Mouse (Mus musculus) CH12.LX (cell line): ENCODE results near the gene Fam172a. TPM values are rescaled to one million over a fixed set of nuclear protein-coding genes. Genes with fewer than 3 reads are reported as not detected.
A peak's percentile ranks its signal among the peaks of the same experiment; 100 is the strongest.

Source experiments
- DNase-seq: peaks from one replicate; pipeline ENCODE4 v3.0.0-alpha.2; 2013; ENCODE audit errors: extremely low read depth
- H3K27ac ChIP-seq: 2 replicates; pipeline ENCODE4 v1.5.1; 2012; ENCODE audit warnings: low read depth, mild to moderate bottlenecking, control low read depth, moderate library complexity; ENCODE audit not compliant: insufficient read depth
- H3K27me3 ChIP-seq: replicated peaks from 2 replicates; pipeline ENCODE3; 2012; ENCODE audit warnings: inconsistent platforms
- H3K36me3 ChIP-seq, 2 experiments: replicated peaks in 1 of 2; 2 replicates each; pipeline versions ENCODE3 to v1.6.1; 2012; ENCODE audit warnings: inconsistent platforms in 1 of 2, low read length in 1 of 2, mild to moderate bottlenecking in 1 of 2, mixed read lengths in 1 of 2, moderate library complexity in 1 of 2; ENCODE audit not compliant: control insufficient read depth in 1 of 2, insufficient read depth in 1 of 2
- H3K4me1 ChIP-seq, 2 experiments: 2 replicates each; pipeline ENCODE4 v1.6.1; 2012; ENCODE audit warnings: inconsistent platforms in 1 of 2, moderate library complexity in 1 of 2; ENCODE audit not compliant: insufficient read depth in 2 of 2, control insufficient read depth in 1 of 2
- H3K4me2 ChIP-seq: 2 replicates; pipeline ENCODE4 v1.6.1; 2012; ENCODE audit warnings: low read depth, mild to moderate bottlenecking, control low read depth; ENCODE audit not compliant: poor library complexity, insufficient read depth, severe bottlenecking
- H3K4me3 ChIP-seq, 3 experiments: fragments of 150-350 bp in 1 of 3; sonication (generic) in 1 of 3; replicated peaks in 1 of 3; 2 replicates each; pipeline versions ENCODE3 to v1.5.1; 2011 to 2012; ENCODE audit warnings: low read depth in 2 of 3, low read length in 2 of 3, mild to moderate bottlenecking in 2 of 3, moderate library complexity in 2 of 3, control low read depth in 1 of 3, improper control_type of control experiment in 1 of 3, inconsistent platforms in 1 of 3, mixed read lengths in 1 of 3; ENCODE audit not compliant: poor library complexity in 1 of 3
- H3K79me2 ChIP-seq: replicated peaks from 2 replicates; pipeline ENCODE4 v1.6.1; 2012; ENCODE audit warnings: mild to moderate bottlenecking, moderate library complexity; ENCODE audit not compliant: control insufficient read depth, poor library complexity, insufficient read depth, severe bottlenecking; ENCODE audit errors: extremely low read depth
- H3K9ac ChIP-seq: 2 replicates; pipeline ENCODE4 v1.6.1; 2012; ENCODE audit warnings: low read depth, mild to moderate bottlenecking, control low read depth, moderate library complexity; ENCODE audit not compliant: insufficient read depth
- H3K9me3 ChIP-seq: replicated peaks from 2 replicates; pipeline ENCODE3; 2012; ENCODE audit warnings: low read length, inconsistent platforms, mixed read lengths
- CHD1 ChIP-seq: IDR thresholded peaks from 2 replicates; pipeline ENCODE4 v1.6.1; 2012; ENCODE audit warnings: low read depth, low read length, improper control_type of control experiment, inconsistent platforms
- CTCF ChIP-seq, 2 experiments: IDR thresholded peaks in 1 of 2; conservative IDR thresholded peaks in 1 of 2; 2 replicates each; pipeline ENCODE4 v1.5.1; 2011 to 2012; ENCODE audit warnings: low read depth in 2 of 2, low read length in 2 of 2, improper control_type of control experiment in 1 of 2, inconsistent platforms in 1 of 2, mild to moderate bottlenecking in 1 of 2, moderate library complexity in 1 of 2
- ELF1 ChIP-seq: IDR thresholded peaks from 2 replicates; pipeline ENCODE4 v1.6.1; 2014; ENCODE audit warnings: low read depth, mild to moderate bottlenecking, inconsistent platforms, low read length, improper control_type of control experiment
- HCFC1 ChIP-seq: IDR thresholded peaks from 2 replicates; pipeline ENCODE4 v1.6.1; 2012; ENCODE audit warnings: low read depth, mild to moderate bottlenecking, inconsistent platforms, low read length, improper control_type of control experiment
- JUND ChIP-seq: conservative IDR thresholded peaks from 2 replicates; pipeline ENCODE4 v1.6.1; 2011; ENCODE audit warnings: low read depth, low read length, improper control_type of control experiment
- MAZ ChIP-seq: IDR thresholded peaks from 2 replicates; pipeline ENCODE4 v1.6.1; 2012; ENCODE audit warnings: low read depth, mild to moderate bottlenecking, inconsistent platforms, low read length, improper control_type of control experiment, moderate library complexity
- MXI1 ChIP-seq: IDR thresholded peaks from 2 replicates; pipeline ENCODE4 v1.6.1; 2011; ENCODE audit warnings: mild to moderate bottlenecking, low read depth, low read length, improper control_type of control experiment
- MYC ChIP-seq: IDR thresholded peaks from 2 replicates; pipeline ENCODE4 v1.6.1; 2011; ENCODE audit warnings: low read depth, mild to moderate bottlenecking, improper control_type of control experiment, low read length
- POLR2A ChIP-seq: IDR thresholded peaks from 2 replicates; pipeline ENCODE4 v1.6.1; 2011; ENCODE audit warnings: low read depth, mild to moderate bottlenecking, improper control_type of control experiment, low read length
- POLR2AphosphoS2 ChIP-seq: IDR thresholded peaks from 2 replicates; pipeline ENCODE4 v1.6.1; 2011; ENCODE audit warnings: low read depth, low read length, improper control_type of control experiment
- RAD21 ChIP-seq: IDR thresholded peaks from 2 replicates; pipeline ENCODE4 v1.6.1; 2011; ENCODE audit warnings: low read depth, mild to moderate bottlenecking, low read length, improper control_type of control experiment, moderate library complexity
- ZC3H11A ChIP-seq: IDR thresholded peaks from 2 replicates; pipeline ENCODE4 v1.6.1; 2012; ENCODE audit warnings: low read depth, mild to moderate bottlenecking, inconsistent platforms, low read length, improper control_type of control experiment
- ZNF384 ChIP-seq: IDR thresholded peaks from 2 replicates; pipeline ENCODE4 v1.6.1; 2012; ENCODE audit warnings: low read depth, low read length, improper control_type of control experiment, inconsistent platforms
- dilution Hi-C: fragments of 300-500 bp; cut with MboI; formaldehyde crosslinking; loops from 2 replicates; pipeline ENCODE4 v1.14.3; 2020; ENCODE audit warnings: low sequenced_read_pairs; ENCODE audit not compliant: extremely low pct_unique_long_range_greater_than_20kb, extremely low pct_ligation_motif_present
- in situ Hi-C: fragments of 300-500 bp; cut with MboI; formaldehyde crosslinking; loops from 3 replicates; pipeline ENCODE4 v1.14.3; 2019; ENCODE audit warnings: low sequenced_read_pairs, low pct_ligation_motif_present, low pct_unique_long_range_greater_than_20kb, mixed read lengths
- polyA plus RNA-seq: library from polyadenylated mRNA; unstranded; fragments of >175 nt; gene quantifications from 2 replicates; pipeline ENCODE4 v1.2.1, GENCODE M21; 2012; ENCODE audit warnings: low read depth; ENCODE audit not compliant: insufficient read length
- total RNA-seq, 2 experiments: library from RNA; depleted of rRNA; stranded (reverse); fragments of 300-350 nt in 1 of 2; fragments of >200 nt in 1 of 2; gene quantifications; 2 replicates each; pipeline ENCODE4 v1.2.3; 2012 to 2014

The Fam172a gene
- total and polyA plus RNA-seq, 3 experiments, result 12.2 to 24.7 (median 16.9) TPM

- Histone ChIP-seq H3K4me1 (peaks cover 0 to 13% of the 10 kb centered on the region in 2 experiments; a peak in 2 of 4 replicates), H3K4me2 (no peak overlapping the region), H3K27me3 (no peaks in the 10 kb centered on the region), H3K9me3 (no peaks in the 10 kb centered on the region), H3K9ac (no peak overlapping the region), H3K79me2 (no peaks in the 10 kb centered on the region)
- peak; percentile 58 for DNase-seq
- in situ Hi-C loops, result no loop called here
- no peak for TF ChIP-seq MAZ
- TF ChIP-seq POLR2AphosphoS2, result no peak
- no peak for TF ChIP-seq POLR2A
- no peak for TF ChIP-seq ELF1
- TF ChIP-seq CTCF (conservative IDR thresholded peaks at IDR 0.05 in 1 of 2, IDR thresholded peaks at IDR 0.05 in 1 of 2; ENCODE audit: low read depth in 2 of 2, low read length in 2 of 2), result no peak
- no peak for TF ChIP-seq ZNF384
- no peak for TF ChIP-seq JUND
- no peak for TF ChIP-seq HCFC1
- no peak for TF ChIP-seq MYC
- TF ChIP-seq ZC3H11A, result no peak
- TF ChIP-seq CHD1, result no peak
- TF ChIP-seq, all 38 proteins: peak for 0
- Histone ChIP-seq H3K27ac (no peak overlapping the region), H3K4me3 (no peak overlapping the region), H3K36me3 (peaks cover 0 to 2% of the 10 kb centered on the region in 2 experiments)
- dilution Hi-C loops, result no loop called here
These were observed 341.4 kb downstream of the Fam172a start for GRCm38 (mm10) chr13:78043203-78043602.

GRCm38 (mm10) chr13:78045116-78045515 is 343.3 kb downstream of the Fam172a start:
- H3K9ac ChIP-seq, result no peak overlapping the region
- H3K9me3 ChIP-seq, result no peaks in the 10 kb centered on the region
- no peaks in the 10 kb centered on the region for H3K79me2 ChIP-seq
- dilution Hi-C loops (no loop called here), in situ Hi-C loops (no loop called here)
- H3K27ac ChIP-seq, result no peak overlapping the region
- no peaks in the 10 kb centered on the region for H3K27me3 ChIP-seq
- DNase-seq, result no peak
- peaks cover 0 to 15% of the 10 kb centered on the region in 2 experiments; a peak in 2 of 4 replicates for H3K4me1 ChIP-seq
- no peak overlapping the region for H3K4me3 ChIP-seq
- no peak for TF ChIP-seq MYC
- no peak for TF ChIP-seq CTCF (conservative IDR thresholded peaks at IDR 0.05 in 1 of 2, IDR thresholded peaks at IDR 0.05 in 1 of 2; ENCODE audit: low read depth in 2 of 2, low read length in 2 of 2)
- TF ChIP-seq RAD21, result no peak
- TF ChIP-seq, all 38 proteins: peak for 0
- Histone ChIP-seq H3K36me3 (no peaks in the 10 kb centered on the region), H3K4me2 (no peak overlapping the region)

GRCm38 (mm10) chr13:78087751-78088150 is 385.9 kb downstream of the Fam172a start:
- Histone ChIP-seq H3K36me3 (no peaks in the 10 kb centered on the region), H3K9me3 (no peaks in the 10 kb centered on the region), H3K9ac (no peak overlapping the region), H3K27ac (no peak overlapping the region), H3K4me1 (no peaks in the 10 kb centered on the region), H3K4me2 (no peak overlapping the region), H3K79me2 (no peaks in the 10 kb centered on the region), H3K27me3 (no peaks in the 10 kb centered on the region), H3K4me3 (no peak overlapping the region)
- in situ Hi-C loops (no loop called here), dilution Hi-C loops (no loop called here)
- no peak for DNase-seq
- no peak for TF ChIP-seq CTCF (conservative IDR thresholded peaks at IDR 0.05 in 1 of 2, IDR thresholded peaks at IDR 0.05 in 1 of 2; ENCODE audit: low read depth in 2 of 2, low read length in 2 of 2)
- no peak for TF ChIP-seq MXI1
